In genomic region chr15:36985567-36985925, GRCm38 (mm10) we compare ENCODE assay signal across 23 mouse cellular contexts. TPM values are rescaled to one million over a fixed set of nuclear protein-coding genes. Genes with fewer than 3 reads are reported as not detected.
A peak's percentile ranks its signal among the peaks of the same experiment; 100 is the strongest.
DNase-seq lines count a peak whose midpoint lies in the region; ATAC-seq and TF ChIP-seq lines count a peak whose summit lies in the region.
"Had no signal": no experiment of that assay in that cellular context is flagged by ENCODE, and none has a peak within 500 bp of the region (broad histone marks: within the 10 kb centered on the region; RNA-seq: fewer than 3 reads in every experiment).

No protein-coding gene starts in this region.

- H3K36me3 ChIP-seq in heart, adult 2 months (ENCODE audit: control insufficient read depth, insufficient read depth, low read length): no peaks in the 10 kb centered on the region
- H3K36me3 ChIP-seq in kidney, adult 2 months (ENCODE audit: control insufficient read depth, insufficient read depth, low read length): no peaks in the 10 kb centered on the region
- H3K36me3 ChIP-seq in neural tube, embryonic 12.5 days: no peaks in the 10 kb centered on the region
- H3K36me3 ChIP-seq: embryonic facial prominence, embryonic 13.5 days; forebrain, embryonic 15.5 days; hindbrain, embryonic 15.5 days; intestine, embryonic 15.5 days; midbrain, embryonic 12.5 days; neural tube, embryonic 13.5 days; stomach, embryonic 15.5 days had no signal

- peaks cover 6% of the 10 kb centered on the region for H3K4me1 ChIP-seq in heart, adult 2 months (ENCODE audit: control insufficient read depth, insufficient read depth, low read length)
- peaks cover 35% of the 10 kb centered on the region for H3K4me1 ChIP-seq in kidney, adult 2 months (ENCODE audit: control insufficient read depth, insufficient read depth, low read length)
- peaks cover 18% of the 10 kb centered on the region for H3K4me1 ChIP-seq in neural tube, embryonic 12.5 days

- no peak overlapping the region for H3K4me3 ChIP-seq in heart, adult 2 months
- H3K4me3 ChIP-seq in kidney, adult 2 months (ENCODE audit: insufficient read depth, low read depth, low read length): no peak overlapping the region
- no peak overlapping the region for H3K4me3 ChIP-seq in neural tube, embryonic 12.5 days
- H3K4me3 ChIP-seq: embryonic facial prominence, embryonic 13.5 days; forebrain, embryonic 15.5 days; hindbrain, embryonic 15.5 days; intestine, embryonic 15.5 days; midbrain, embryonic 12.5 days; neural tube, embryonic 13.5 days; stomach, embryonic 15.5 days had no signal

- H3K4me2 ChIP-seq in neural tube, embryonic 12.5 days (replicated peaks): no peak overlapping the region
- H3K4me2 ChIP-seq: embryonic facial prominence, embryonic 13.5 days; forebrain, embryonic 15.5 days; hindbrain, embryonic 15.5 days; intestine, embryonic 15.5 days; midbrain, embryonic 12.5 days; neural tube, embryonic 13.5 days; stomach, embryonic 15.5 days had no signal

- no peaks in the 10 kb centered on the region for H3K79me2 ChIP-seq in heart, adult 2 months (replicated peaks; ENCODE audit: control insufficient read depth, insufficient read depth, low read length)

- no peaks in the 10 kb centered on the region for H3K9me3 ChIP-seq in neural tube, embryonic 12.5 days
- H3K9me3 ChIP-seq: embryonic facial prominence, embryonic 13.5 days; forebrain, embryonic 15.5 days; hindbrain, embryonic 15.5 days; intestine, embryonic 15.5 days; midbrain, embryonic 12.5 days; neural tube, embryonic 13.5 days; stomach, embryonic 15.5 days had no signal

- peak; percentile 76 for TF ChIP-seq EP300 in heart, adult 2 months (IDR thresholded peaks at IDR 0.05; ENCODE audit: insufficient read depth, low read depth, low read length)

- intact Hi-C loops in heart, adult 2 months (cut with DNase I): no loop called here
- intact Hi-C loops in heart, postnatal 10 days (cut with DNase I): no loop called here

- no peak for TF ChIP-seq POLR2A in heart, adult 2 months (IDR thresholded peaks at IDR 0.05; ENCODE audit: insufficient read depth, low read depth, low read length)
- TF ChIP-seq POLR2A in kidney, adult 2 months (IDR thresholded peaks at IDR 0.05; ENCODE audit: low read depth, low read length): no peak

- no peak for TF ChIP-seq CTCF in heart, adult 2 months (IDR thresholded peaks at IDR 0.05)
- no peak for TF ChIP-seq CTCF in kidney, adult 2 months (conservative IDR thresholded peaks at IDR 0.05; ENCODE audit: insufficient read depth, insufficient read length, low read depth, low read length)

- peak; percentile 57; the same call in 1 of the 2 replicates for ATAC-seq in neural tube, embryonic 12.5 days (ENCODE audit: low FRiP score, low read depth)
- ATAC-seq: forebrain, embryonic 15.5 days; intestine, embryonic 15.5 days; lung, postnatal 0 days had no signal

- peak overlapping the region; percentile 84; the same call in 1 of the 2 replicates for H3K27ac ChIP-seq in heart, adult 2 months
- H3K27ac ChIP-seq in kidney, adult 2 months (ENCODE audit: insufficient read depth, low read depth, low read length): 0 out of 2 replicates have a peak overlapping the region, but pooled peaks have one; percentile 7
- H3K27ac ChIP-seq in neural tube, embryonic 12.5 days: no peak overlapping the region
- H3K27ac ChIP-seq: embryonic facial prominence, embryonic 13.5 days; forebrain, embryonic 15.5 days; hindbrain, embryonic 15.5 days; intestine, embryonic 15.5 days; midbrain, embryonic 12.5 days; neural tube, embryonic 13.5 days; stomach, embryonic 15.5 days had no signal

- H3K9ac ChIP-seq in heart, adult 2 months (ENCODE audit: low read depth, low read length): no peak overlapping the region
- H3K9ac ChIP-seq in neural tube, embryonic 12.5 days: no peak overlapping the region
- H3K9ac ChIP-seq: forebrain, embryonic 15.5 days; hindbrain, embryonic 15.5 days; intestine, embryonic 15.5 days; midbrain, embryonic 12.5 days; neural tube, embryonic 13.5 days; stomach, embryonic 15.5 days had no signal

- WGBS in heart, adult 2 months: 62% methylated on average over 6 of the region's 6 CpGs
- WGBS in kidney, adult 2 months: 50% methylated on average over 6 of the region's 6 CpGs
- WGBS in neural tube, embryonic 12.5 days: 37% methylated on average over 6 of the region's 6 CpGs

- no peaks in the 10 kb centered on the region for H3K27me3 ChIP-seq in heart, adult 2 months (ENCODE audit: control insufficient read depth, insufficient read depth, low read length)
- no peaks in the 10 kb centered on the region for H3K27me3 ChIP-seq in kidney, adult 2 months (replicated peaks; ENCODE audit: control insufficient read depth, insufficient read depth, low read length)
- no peaks in the 10 kb centered on the region for H3K27me3 ChIP-seq in neural tube, embryonic 12.5 days (replicated peaks)
- H3K27me3 ChIP-seq: CH12.LX; embryonic facial prominence, embryonic 13.5 days; forebrain, embryonic 15.5 days; hindbrain, embryonic 15.5 days; intestine, embryonic 15.5 days; midbrain, embryonic 12.5 days; neural tube, embryonic 13.5 days; stomach, embryonic 15.5 days had no signal

- no peak for DNase-seq in heart, adult 2 months
- DNase-seq in heart, postnatal 10 days: no peak
- no peak for DNase-seq in kidney, adult 2 months
- no peak for DNase-seq in kidney, postnatal 10 days
- DNase-seq in neural tube, embryonic 10.5 days (ENCODE audit: extremely low spot score, low spot score): no peak
- no peak for DNase-seq in frontal cortex, postnatal 10 days (ENCODE audit: low spot score in 2 of 2)
- DNase-seq: adrenal gland, postnatal 25 days; cerebellum, adult 11 months; cerebellum, postnatal 10 days; liver; right cerebral cortex, postnatal 25 days; thymus, adult 18-20 months; thymus, postnatal 4 days had no signal

RNA-seq across cellular contexts. Expression of gene Zfp706, which starts 22.0 kb away (rescaled TPM):
- 100 to 1,000 TPM; 205 to 240 TPM for total RNA-seq in heart, adult 2 months (2021)
- 61.1 and 80.2 TPM in 2 replicates for polyA plus RNA-seq in heart, adult 2 months (2012; rRNA removed)
- 100 to 1,000 TPM; 216 to 242 TPM for total RNA-seq in heart, postnatal 10 days (2021)
- polyA plus RNA-seq in kidney, adult 2 months (2012; rRNA removed): 63.1 and 82.2 TPM in 2 replicates
- polyA plus RNA-seq in neural tube, embryonic 12.5 days (2016; fragmentation: Nextera tagmentation; extraction: Ambion mirVana): 418 and 432 TPM in 2 replicates
